Mouse (Mus musculus): ENCODE measurements around the gene Tmem258. TPM values are rescaled to one million over a fixed set of nuclear protein-coding genes. Genes with fewer than 3 reads are reported as not detected.

Tmem258 gene
- polyA plus RNA-seq, 1 experiment from 2014 or later: 563 TPM

GRCm38 (mm10) chr19:10183299-10183983 is 20.4 kb upstream of the Tmem258 start:
- DNase-seq (ENCODE audit: low spot score): peak; percentile 48

DNA sequence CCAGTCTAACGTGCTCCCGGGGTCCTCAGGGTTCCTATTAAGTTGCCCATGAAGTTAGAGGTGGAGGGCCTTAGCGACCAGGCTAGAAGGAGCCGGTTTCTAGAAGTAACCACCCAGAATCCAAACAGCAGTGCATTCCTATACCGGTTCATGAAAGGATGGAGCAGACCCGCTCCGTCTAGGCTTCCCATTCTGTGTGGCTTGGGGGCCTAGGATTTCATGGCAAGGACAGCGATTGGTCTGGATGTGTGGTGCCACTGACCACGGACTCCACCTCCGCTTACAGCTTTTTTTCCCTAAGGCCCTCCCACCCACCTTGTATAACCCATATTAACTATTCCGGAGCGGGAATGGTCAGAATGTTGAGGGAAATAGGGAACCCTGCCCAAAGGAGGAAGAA is 19.7 kb upstream of the Tmem258 start:
- DNase-seq (ENCODE audit: low spot score): no peak

DNA sequence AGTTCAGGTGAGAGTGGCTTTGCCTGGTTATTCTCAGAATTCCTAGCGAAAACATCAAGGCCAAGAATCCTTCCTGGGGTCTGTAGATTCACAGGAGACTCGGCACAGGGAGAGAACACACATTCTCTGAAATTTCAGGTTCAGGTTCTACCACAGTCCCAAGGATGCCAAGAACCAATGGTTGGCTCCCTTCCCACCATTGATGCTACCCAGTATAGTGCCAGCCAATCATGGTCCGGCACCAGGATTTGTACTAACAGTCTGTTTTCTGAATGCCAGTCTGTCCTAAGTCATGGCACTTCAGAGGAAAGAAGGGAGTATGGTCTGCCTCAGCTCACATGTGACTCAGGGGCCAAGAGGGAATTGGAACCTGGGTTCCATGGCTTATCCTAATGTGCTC is 17.9 kb upstream of the Tmem258 start:
- DNase-seq (ENCODE audit: low spot score): no peak

- no peak for DNase-seq (ENCODE audit: low spot score)
Observed at GRCm38 (mm10) chr19:10186569-10186968, 17.2 kb upstream of the Tmem258 start.

- DNase-seq (ENCODE audit: low spot score): no peak
Observed at GRCm38 (mm10) chr19:10188281-10188811, 15.5 kb upstream of the Tmem258 start.

DNA sequence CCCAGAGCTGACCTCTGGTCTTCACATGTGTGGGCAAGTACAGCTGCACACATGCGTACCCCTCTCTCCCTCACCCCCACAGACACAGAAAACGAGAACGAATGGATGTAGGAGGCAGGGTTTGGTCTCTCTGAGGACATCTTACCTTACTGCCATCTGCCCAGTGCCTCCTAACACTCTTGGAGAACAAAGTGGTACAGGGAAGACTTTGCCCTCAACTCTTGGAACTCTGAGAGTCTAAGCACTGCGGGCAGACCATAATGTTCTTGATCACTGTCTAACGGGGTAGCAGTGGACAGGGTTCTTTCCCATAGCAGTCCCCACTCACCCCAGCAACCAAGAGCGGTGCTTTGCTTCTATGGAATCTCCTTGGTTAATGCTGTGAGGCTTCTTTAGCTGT is 14.8 kb upstream of the Tmem258 start:
- DNase-seq (ENCODE audit: low spot score): no peak

GRCm38 (mm10) chr19:10189940-10190339 is 13.9 kb upstream of the Tmem258 start:
- DNase-seq (ENCODE audit: low spot score): no peak

GRCm38 (mm10) chr19:10190796-10191195 is 13.0 kb upstream of the Tmem258 start:
- peak; percentile 67 for DNase-seq (ENCODE audit: low spot score)

DNA sequence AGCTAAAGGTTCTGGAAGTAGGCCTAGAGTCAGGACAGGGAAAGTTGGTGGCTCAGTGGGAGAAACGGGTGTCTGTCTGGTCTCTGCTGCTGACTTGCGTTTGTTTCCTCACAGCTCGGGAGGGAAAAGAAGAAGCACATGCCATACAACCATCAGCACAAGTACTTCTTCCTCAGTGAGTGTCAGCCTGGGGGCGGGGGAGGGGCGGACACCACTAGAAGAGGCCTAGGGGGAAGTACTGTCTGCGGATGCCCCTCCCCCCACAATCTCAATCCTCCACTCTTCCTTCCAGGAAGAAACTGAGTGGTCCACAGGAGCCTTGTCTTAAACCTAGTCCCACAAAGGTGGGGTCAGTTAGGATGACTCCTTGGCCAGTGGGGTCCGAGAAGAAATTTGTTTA is 12.5 kb upstream of the Tmem258 start:
- no peak for DNase-seq (ENCODE audit: low spot score)

- no peak for DNase-seq (ENCODE audit: low spot score)
Observed at GRCm38 (mm10) chr19:10194337-10194736, 9.5 kb upstream of the Tmem258 start.

GRCm38 (mm10) chr19:10195252-10195651 is 8.6 kb upstream of the Tmem258 start:
- no peak for DNase-seq (ENCODE audit: low spot score)

- no peak for DNase-seq (ENCODE audit: low spot score)
Observed at GRCm38 (mm10) chr19:10197130-10197529, 6.7 kb upstream of the Tmem258 start.

GRCm38 (mm10) chr19:10198286-10198685 is 5.5 kb upstream of the Tmem258 start:
- no peak for DNase-seq (ENCODE audit: low spot score)

GRCm38 (mm10) chr19:10198723-10199122 is 5.1 kb upstream of the Tmem258 start:
- DNase-seq (ENCODE audit: low spot score): peak; percentile 83

DNA sequence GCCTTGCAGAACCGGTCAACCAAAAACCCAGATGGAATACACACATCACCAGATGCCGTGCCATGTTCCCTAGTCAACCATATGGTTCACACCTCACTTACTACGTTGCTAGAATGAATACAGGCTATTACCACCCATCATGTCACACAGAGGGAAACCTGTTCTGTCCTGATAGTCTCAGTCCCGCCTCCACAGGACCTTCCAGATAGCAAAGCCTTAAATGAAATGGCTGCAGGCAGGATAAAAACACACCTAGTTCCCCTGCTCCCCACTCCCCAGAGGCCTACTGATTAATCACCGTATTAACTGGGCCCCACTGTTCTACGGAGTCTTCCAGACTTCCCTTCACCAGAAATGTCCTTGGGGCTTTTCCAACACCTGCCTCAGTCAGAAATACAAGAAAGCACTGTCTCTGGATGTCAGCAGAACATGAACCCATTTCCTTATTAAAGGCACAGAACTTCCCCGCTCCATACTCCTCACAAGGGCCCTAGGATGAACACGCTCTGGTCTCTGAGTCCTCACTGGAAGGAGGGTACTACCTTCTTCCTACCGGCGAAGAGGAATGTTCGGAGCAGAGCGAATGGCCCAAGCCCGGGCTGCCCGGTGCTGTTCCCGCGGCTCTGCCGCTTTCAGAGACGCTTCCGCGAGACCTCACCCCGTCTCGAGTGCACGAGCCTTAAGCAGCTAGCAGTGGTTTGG is 517 bp upstream of the Tmem258 start:
- no peak for DNase-seq (ENCODE audit: low spot score)

- DNase-seq (ENCODE audit: low spot score): peak; percentile 45
Observed at GRCm38 (mm10) chr19:10204616-10205001, 795 bp downstream of the Tmem258 start.

- DNase-seq (ENCODE audit: low spot score): no peak
Observed at GRCm38 (mm10) chr19:10205051-10205450, 1.2 kb downstream of the Tmem258 start.

- DNase-seq (ENCODE audit: low spot score): no peak
Observed at GRCm38 (mm10) chr19:10208851-10209250, 5.0 kb downstream of the Tmem258 start.

DNA sequence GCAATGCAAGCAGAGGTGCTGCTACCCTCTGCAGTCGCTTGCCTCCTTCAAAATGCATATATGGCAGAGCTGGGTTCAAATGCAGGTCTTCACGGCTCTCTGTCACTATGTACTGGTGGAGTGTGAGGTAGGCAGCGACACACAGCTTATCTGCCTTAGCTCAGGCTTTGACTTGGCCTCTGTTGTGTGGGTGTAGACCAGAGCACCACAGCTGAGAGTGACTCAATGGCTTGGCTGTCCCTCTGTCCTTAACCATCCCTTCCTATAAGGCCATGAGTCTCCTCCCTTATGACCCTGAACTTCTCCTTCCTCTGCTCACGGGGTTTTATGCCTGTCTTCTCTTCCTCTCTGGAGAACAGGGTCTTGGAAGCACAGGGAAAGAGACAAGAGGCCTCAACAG is 7.1 kb downstream of the Tmem258 start:
- DNase-seq (ENCODE audit: low spot score): no peak

DNA sequence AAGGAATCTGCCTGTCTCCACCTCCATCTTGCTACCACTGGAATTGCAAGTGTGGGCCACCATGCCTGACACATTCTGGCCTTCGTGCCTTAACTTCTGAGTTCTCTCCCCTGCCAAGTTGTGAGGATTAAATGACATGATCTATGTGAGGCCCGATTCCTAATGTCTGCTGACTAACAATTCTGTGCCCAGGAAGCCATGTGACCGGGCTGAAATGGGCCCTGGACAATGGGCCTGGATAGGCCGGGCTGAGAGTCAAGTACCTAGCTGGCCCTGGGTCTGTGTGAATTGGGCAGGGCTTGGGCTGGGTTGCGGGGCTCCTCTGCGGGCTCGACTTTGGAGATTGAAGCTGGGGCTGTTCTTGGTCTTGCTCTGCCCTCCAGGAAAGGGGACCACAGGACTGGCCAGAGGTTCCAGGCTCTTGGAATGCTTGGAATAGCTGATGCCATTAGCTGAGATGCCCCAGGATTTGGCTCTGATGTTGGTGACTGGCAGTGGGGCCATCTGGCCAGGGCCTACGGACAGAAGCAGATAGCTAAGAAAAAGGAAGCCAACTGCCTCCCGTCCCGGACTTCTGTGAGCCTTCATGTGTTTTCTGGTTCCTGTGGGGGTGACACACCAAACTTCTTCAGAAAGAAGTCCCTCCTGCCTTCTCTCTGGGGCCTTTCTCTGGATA is 10.1 kb downstream of the Tmem258 start:
- no peak for DNase-seq (ENCODE audit: low spot score)

DNA sequence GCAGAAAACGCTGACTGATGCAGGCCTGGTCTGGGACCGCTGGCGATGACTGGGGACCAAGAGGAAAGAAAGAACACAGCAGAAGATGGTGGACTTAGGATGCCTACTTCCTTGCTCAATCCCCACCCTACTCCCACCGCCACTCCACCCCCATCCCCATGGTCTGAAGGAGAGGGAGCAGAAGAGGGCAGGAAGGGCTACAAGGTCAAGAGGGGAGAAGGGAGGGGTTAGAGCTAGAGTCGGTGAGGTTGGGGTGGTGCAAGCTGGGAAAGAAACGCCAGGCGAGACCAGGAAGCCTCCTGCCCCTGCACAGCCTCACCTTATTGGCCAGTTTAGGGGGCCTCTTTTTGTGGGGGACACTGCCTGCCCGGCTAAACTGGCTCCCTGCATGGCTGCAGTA is 12.3 kb downstream of the Tmem258 start:
- DNase-seq (ENCODE audit: low spot score): no peak

GRCm38 (mm10) chr19:10219108-10219507 is 15.3 kb downstream of the Tmem258 start:
- peak; percentile 49 for DNase-seq (ENCODE audit: low spot score)
